Mouse (Mus musculus): Measurements from ENCODE around the gene Adamtsl4. TPM values are rescaled to one million over a fixed set of nuclear protein-coding genes. Genes with fewer than 3 reads are reported as not detected.

Gene Adamtsl4
- 1 to 10 TPM; 7.0 to 7.9 TPM for total RNA-seq (2021)
- long read RNA-seq, experiment 1, full-length matches to known transcripts: 4 of 10 reads
- long read RNA-seq, experiment 1, partial matches to known transcripts: 2 of 10 reads
- long read RNA-seq, experiment 1, other reads (novel, unspliced or antisense): 4 of 10 reads
- long read RNA-seq, experiment 2, full-length matches to known transcripts: 2 of 4 reads
- long read RNA-seq, experiment 2, partial matches to known transcripts: 1 of 4 reads
- long read RNA-seq, experiment 2, other reads (novel, unspliced or antisense): 1 of 4 reads

GRCm38 (mm10) chr3:95687524-95688421 lies at the start of gene Adamtsl4:
Adamtsl4 (minus strand) TSS chr3:95687917.
- no peak; the same call in 1 of the 2 replicates for TF ChIP-seq CTCF (conservative IDR thresholded peaks at IDR 0.05)
- peak in 1 of 2 experiments; percentile 38 for DNase-seq (ENCODE audit: low spot score in 2 of 2)
- Histone ChIP-seq H3K4me3 (peak within 1 kb of the TSS; percentile 55), H3K27ac (peak within 1 kb of the TSS; percentile 73)

DNA sequence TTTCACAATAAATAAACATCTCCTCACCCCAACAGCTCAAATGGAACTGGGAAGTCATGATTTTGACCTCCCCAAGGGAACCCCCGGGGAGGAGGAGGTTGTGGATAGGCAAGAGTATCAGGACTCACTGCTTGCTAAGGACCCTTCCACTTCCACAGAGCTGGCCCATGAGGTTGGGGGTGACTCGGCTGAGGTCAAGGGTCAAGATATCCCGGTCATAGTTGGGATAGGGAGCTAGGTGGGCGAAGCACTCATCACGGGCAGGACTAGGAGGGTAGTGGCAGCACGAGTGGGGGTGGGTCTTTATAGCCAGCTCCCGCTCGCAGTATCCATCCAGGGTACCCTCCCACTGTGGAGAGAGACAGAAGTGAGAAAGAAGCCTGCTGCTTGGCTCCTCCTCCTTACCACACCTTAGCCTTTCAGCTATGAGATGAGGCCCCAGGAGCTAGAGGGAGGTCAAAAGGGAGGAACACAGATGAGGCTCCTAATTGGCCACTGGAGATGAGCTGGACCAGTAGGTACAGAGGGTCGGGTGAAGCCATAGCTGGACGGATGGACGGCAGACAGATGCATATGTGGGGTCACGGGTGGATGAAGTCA lies 47.5 kb upstream of the Adamtsl4 start:
- Histone ChIP-seq H3K4me3 (no peak overlapping the region), H3K27ac (no peak overlapping the region)
- TF ChIP-seq CTCF (conservative IDR thresholded peaks at IDR 0.05): no peak
- no peak for DNase-seq (ENCODE audit: low spot score in 2 of 2)

GRCm38 (mm10) chr3:95734092-95734702 lies 46.5 kb upstream of the Adamtsl4 start:
- Histone ChIP-seq H3K27ac (no peak overlapping the region), H3K4me3 (no peak overlapping the region)
- DNase-seq (ENCODE audit: low spot score in 2 of 2): no peak
- no peak for TF ChIP-seq CTCF (conservative IDR thresholded peaks at IDR 0.05)

DNA sequence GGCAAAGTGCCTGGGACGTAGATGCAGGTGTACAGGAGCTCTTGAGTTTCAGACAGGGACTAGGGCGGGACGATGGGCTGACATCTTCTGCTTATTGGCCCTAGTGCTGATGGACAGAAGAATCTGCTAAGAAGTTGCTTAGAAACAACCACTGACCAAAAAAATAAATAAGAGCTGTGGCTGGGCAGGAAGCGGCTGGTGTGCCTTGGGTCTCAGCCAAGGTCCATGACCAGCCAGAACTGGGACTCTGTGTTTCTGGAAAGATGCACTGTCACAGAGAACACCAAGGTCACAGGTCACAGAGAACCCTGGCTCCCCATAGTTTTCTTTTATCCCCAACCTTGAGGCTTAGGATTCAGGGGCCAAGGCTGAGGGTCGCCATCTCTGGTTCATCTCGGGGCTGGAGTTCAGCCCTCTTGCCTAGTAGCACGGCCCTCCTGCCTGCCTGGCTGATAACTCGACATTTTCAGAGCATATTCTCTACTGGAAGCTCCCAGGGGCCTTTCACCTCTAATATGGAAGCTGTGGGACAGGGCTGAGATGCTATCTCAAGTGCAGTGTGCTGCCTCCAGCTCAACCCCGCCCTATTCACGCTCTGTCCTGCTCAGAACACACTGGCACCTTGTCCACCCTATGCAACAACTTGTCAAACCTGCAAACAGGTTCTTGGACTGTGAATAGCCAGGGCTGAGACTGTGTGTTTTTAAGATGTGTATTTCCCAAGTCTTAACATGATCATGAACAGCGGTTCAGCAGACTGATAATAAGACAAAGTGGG lies 45.2 kb upstream of the Adamtsl4 start:
- Histone ChIP-seq H3K4me3 (no peak overlapping the region), H3K27ac (peak overlapping the region; percentile 1; the same call in 1 of the 2 replicates)
- TF ChIP-seq CTCF (conservative IDR thresholded peaks at IDR 0.05): no peak
- DNase-seq (ENCODE audit: low spot score in 2 of 2): no peak

DNA sequence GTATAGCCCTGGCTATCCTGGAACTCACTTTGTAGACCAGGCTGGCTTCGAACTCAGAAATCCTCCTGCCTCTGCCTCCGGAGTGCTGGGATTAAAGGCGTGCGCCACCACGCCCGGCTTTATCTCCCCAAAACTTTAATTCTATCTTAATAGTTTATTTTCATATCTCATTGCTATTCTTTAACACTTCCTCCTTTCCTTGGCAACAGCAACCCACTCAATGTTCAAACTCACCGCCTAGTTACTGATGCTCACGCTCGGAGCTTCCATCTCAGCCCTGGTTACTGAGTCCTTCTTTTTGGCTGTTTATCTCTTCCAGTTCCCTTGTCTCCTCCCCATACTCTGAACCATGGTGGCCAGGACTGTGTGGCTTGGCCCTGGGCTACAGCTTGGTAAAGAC lies 44.6 kb upstream of the Adamtsl4 start:
- TF ChIP-seq CTCF (conservative IDR thresholded peaks at IDR 0.05): no peak
- peak in 1 of 2 experiments; percentile 19 for DNase-seq (ENCODE audit: low spot score in 2 of 2)
- Histone ChIP-seq H3K4me3 (no peak overlapping the region), H3K27ac (peak overlapping the region; percentile 1; the same call in 1 of the 2 replicates)

GRCm38 (mm10) chr3:95731802-95732201 lies 44.1 kb upstream of the Adamtsl4 start:
- DNase-seq (ENCODE audit: low spot score in 2 of 2): no peak
- Histone ChIP-seq H3K27ac (no peak overlapping the region), H3K4me3 (no peak overlapping the region)
- peak; percentile 65 for TF ChIP-seq CTCF (conservative IDR thresholded peaks at IDR 0.05)

- H3K4me3 ChIP-seq: no peak overlapping the region
- no peak overlapping the region for H3K27ac ChIP-seq
- DNase-seq (ENCODE audit: low spot score in 2 of 2): no peak
- TF ChIP-seq CTCF (conservative IDR thresholded peaks at IDR 0.05): no peak
These were observed 42.7 kb upstream of the Adamtsl4 start for GRCm38 (mm10) chr3:95730431-95730830.

- DNase-seq (ENCODE audit: low spot score in 2 of 2): no peak
- H3K27ac ChIP-seq: no peak overlapping the region
- H3K4me3 ChIP-seq: no peak overlapping the region
- TF ChIP-seq CTCF (conservative IDR thresholded peaks at IDR 0.05): no peak
These were observed 41.2 kb upstream of the Adamtsl4 start for GRCm38 (mm10) chr3:95728906-95729305.

DNA sequence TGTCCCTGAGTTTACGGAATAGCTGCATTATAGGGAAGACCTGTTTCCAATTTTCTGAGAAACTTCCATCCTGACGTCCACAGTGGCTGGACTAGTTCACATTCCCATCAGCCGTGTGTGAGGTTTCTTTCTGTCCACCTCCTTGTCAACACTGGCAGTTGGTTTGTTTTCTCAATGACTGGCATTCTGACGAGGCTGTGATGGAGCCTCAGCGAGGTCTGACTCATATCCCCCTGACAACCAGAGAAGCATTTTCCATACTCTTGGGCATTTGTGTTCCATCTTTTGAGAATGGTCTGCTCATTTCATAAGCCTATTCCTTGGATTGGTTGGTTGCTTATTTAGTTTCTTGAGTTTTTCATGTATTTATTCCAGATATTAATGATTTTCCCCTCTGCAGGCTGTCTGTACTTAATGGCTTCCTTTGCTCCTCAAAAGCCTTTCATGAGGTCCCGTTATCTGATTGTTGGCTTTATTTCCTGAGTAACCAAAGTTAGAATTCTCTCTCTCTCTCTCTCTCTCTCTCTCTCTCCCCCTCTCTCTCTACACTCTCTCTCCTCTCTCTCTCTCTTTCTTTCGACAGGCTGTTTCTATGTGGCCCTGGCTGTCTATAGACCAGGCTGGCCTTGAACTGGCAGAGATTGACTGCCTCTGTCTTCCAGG lies 39.1 kb upstream of the Adamtsl4 start:
- no peak for TF ChIP-seq CTCF (conservative IDR thresholded peaks at IDR 0.05)
- Histone ChIP-seq H3K4me3 (no peak overlapping the region), H3K27ac (no peak overlapping the region)
- no peak for DNase-seq (ENCODE audit: low spot score in 2 of 2)

DNA sequence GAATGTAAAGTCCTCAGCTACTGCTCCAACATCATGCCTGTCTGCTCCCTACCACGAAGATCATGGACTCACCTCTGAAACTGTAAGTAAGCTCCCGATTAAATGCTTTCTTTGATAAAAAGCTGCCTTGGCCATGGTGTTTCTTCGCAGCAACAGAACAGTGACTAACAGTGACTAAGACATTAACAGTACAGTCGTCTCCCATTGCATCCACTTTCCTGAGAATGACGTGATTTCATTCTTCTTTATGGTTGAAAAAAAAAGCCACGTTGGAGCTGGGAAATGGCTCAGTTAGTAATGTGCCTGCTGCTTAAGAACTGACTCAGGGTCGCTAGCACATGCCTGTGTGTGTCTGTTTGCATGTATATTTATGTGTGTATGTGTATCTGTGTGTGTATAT lies 38.1 kb upstream of the Adamtsl4 start:
- TF ChIP-seq CTCF (conservative IDR thresholded peaks at IDR 0.05): no peak
- H3K27ac ChIP-seq: no peak overlapping the region
- no peak for DNase-seq (ENCODE audit: low spot score in 2 of 2)
- no peak overlapping the region for H3K4me3 ChIP-seq

DNA sequence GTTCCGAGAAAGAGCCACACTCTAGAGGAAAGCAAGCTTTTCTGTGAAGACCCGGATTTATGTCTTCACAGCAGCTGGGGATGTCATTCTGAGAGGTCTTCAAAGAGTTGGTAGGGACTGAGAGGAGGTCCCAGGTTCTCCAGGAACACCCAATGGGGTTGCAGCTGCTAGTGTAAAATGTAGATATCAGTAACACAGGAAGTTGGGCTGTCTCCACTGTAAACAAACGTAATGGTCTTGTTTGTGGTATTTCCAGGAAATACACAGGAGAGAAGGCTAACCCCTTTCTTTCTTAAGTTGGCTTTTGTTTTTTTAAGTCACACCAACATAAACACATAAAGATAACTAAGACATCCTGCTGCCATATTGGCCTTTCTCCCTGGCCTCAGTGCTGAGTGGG lies 34.7 kb upstream of the Adamtsl4 start:
- no peak for DNase-seq (ENCODE audit: low spot score in 2 of 2)
- Histone ChIP-seq H3K4me3 (no peak overlapping the region), H3K27ac (no peak overlapping the region)
- TF ChIP-seq CTCF (conservative IDR thresholded peaks at IDR 0.05): no peak

GRCm38 (mm10) chr3:95718153-95718552 lies 30.4 kb upstream of the Adamtsl4 start:
- Histone ChIP-seq H3K27ac (no peak overlapping the region), H3K4me3 (no peak overlapping the region)
- no peak for TF ChIP-seq CTCF (conservative IDR thresholded peaks at IDR 0.05)
- no peak for DNase-seq (ENCODE audit: low spot score in 2 of 2)

All from layer of hippocampus, adult 2 months (tissue).